Mouse (Mus musculus): ENCODE data around the gene Cyp24a1. TPM values are rescaled to one million over a fixed set of nuclear protein-coding genes. Genes with fewer than 3 reads are reported as not detected.
"Not testable (repeated sequence)": the region's sequence is repeated elsewhere in the genome, so short reads cannot be mapped to it uniquely, and the experiment has no call there.

Gene Cyp24a1
- total RNA-seq, 2 experiments from 2014 or later = not detected

DNA sequence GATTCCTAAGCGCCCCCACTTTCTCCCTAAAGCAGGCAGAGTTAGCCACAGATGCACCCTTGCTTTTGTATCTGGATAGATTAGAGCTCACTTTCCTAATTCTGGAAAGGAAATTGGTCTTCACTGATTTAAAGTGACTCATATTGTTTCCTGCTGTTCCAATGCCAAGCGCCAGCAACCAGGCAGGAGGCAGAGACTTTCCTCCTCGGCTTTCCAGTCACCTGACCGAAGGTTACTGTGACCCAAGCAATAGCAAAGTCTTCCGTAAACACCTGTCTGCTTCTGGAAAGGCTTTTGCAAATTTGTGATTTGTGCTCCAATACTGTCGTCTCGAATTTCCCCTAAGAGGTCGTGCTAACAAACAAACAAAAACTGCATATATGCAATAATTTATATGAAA lies 1.1 kb upstream of the Cyp24a1 start:
- ATAC-seq (replicated peaks; ENCODE audit: low FRiP score, low TSS enrichment, poor library complexity, severe bottlenecking) = no peak

- ATAC-seq (replicated peaks; ENCODE audit: low FRiP score, low TSS enrichment, poor library complexity, severe bottlenecking) = no peak
These were observed 603 bp downstream of the Cyp24a1 start, which contains the start of gene Pfdn4 for GRCm38 (mm10) chr2:170496154-170496930. Gene Pfdn4 (plus strand): TSS chr2:170496428.

- no peak for ATAC-seq (replicated peaks; ENCODE audit: low FRiP score, low TSS enrichment, poor library complexity, severe bottlenecking)
These were observed 1.9 kb downstream of the Cyp24a1 start for GRCm38 (mm10) chr2:170494784-170495710.

GRCm38 (mm10) chr2:170487890-170488502 lies 8.9 kb downstream of the Cyp24a1 start:
- ATAC-seq (replicated peaks; ENCODE audit: low FRiP score, low TSS enrichment, poor library complexity, severe bottlenecking) = peak; percentile 72; the same call in 1 of the 2 replicates

GRCm38 (mm10) chr2:170487202-170487601 lies 9.7 kb downstream of the Cyp24a1 start:
- ATAC-seq (replicated peaks; ENCODE audit: low FRiP score, low TSS enrichment, poor library complexity, severe bottlenecking) = no peak

DNA sequence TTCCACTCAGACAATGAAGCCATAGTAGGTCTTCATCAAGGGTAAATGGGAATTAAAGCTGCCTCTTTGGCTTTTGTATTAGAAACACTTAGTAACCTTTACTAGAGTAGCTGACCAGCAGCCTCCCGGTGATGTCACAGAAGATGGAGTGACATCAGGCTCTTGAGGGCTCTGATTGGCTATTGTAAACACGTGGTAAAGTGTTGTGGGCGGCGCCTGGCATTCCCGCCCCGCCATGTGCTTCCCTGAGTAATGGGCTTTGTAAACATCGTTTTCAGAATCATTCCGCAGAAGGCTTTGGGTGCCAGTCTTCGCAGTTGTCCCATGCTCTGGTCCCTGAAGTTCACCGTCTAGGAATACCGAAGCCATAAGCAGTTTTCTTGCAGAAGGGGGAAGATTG lies 13.0 kb downstream of the Cyp24a1 start:
- ATAC-seq (replicated peaks; ENCODE audit: low FRiP score, low TSS enrichment, poor library complexity, severe bottlenecking) = no peak

DNA sequence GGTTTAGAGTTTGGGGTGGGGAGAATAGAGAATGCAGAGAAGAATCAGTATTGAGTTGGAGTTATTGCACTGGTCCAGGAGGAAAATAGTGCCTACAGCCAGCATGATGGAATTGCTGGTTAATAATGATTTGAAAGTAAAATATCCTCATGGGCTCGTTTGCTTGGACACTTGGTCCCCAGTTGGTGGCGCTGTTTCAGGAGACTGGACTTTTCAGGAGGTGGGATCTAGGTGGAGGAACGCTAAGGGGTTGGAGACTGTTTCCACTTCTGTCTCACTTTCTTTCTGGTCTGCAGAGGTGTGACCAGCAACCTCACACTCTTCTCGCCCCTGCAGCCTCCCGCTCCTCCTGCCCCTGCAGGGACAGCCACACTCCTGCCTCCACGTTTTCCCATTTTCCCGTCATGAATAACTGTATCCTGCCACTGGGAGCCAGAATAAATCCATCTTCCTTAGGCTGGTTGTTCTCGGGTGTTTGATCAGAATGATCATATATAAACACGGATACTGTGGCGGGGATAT lies 14.9 kb downstream of the Cyp24a1 start:
- no peak for ATAC-seq (replicated peaks; ENCODE audit: low FRiP score, low TSS enrichment, poor library complexity, severe bottlenecking)

- no peak for ATAC-seq (replicated peaks; ENCODE audit: low FRiP score, low TSS enrichment, poor library complexity, severe bottlenecking)
These were observed 20.3 kb downstream of the Cyp24a1 start for GRCm38 (mm10) chr2:170476643-170477042.

DNA sequence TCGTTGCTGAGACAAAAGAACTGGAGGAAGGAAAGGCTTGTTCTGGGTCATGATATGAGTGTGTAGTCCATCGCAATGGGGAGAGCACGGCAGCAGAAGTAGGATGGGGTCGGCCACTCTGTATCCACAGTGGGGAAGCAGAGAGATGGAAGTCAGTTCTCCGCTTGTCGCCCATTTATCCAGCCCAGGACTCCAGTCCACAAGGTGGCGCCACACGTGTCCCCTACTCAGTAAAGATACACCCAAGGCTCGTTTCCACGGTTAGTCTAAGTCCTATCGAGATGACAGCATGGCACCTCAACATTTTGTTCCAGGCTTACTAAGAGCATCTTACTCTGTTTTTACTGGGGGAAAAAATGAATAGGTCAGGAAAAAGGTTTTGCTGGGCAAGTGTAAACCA lies 20.7 kb downstream of the Cyp24a1 start:
- peak; percentile 68; the same call in 1 of the 2 replicates for ATAC-seq (replicated peaks; ENCODE audit: low FRiP score, low TSS enrichment, poor library complexity, severe bottlenecking)

DNA sequence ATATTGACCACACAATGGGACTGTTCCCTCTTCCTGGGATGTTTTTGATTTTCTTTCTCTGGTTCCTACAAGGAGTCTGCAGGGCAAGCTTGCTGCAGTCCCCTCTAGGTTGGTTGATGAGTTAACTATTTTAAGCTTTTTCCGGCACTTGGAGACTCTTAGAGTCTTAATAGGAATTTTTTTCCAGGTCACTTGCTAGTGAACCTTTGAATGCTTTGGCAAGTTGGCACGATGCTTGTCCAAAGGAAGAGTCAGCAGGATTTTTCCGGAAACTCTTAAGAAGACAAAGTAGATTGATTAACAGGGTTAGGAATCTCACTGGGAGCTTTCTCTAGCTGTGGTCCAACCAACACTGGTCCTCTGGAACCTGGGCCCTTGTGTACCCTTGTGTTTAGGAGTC lies 21.8 kb downstream of the Cyp24a1 start:
- ATAC-seq (replicated peaks; ENCODE audit: low FRiP score, low TSS enrichment, poor library complexity, severe bottlenecking) = no peak

DNA sequence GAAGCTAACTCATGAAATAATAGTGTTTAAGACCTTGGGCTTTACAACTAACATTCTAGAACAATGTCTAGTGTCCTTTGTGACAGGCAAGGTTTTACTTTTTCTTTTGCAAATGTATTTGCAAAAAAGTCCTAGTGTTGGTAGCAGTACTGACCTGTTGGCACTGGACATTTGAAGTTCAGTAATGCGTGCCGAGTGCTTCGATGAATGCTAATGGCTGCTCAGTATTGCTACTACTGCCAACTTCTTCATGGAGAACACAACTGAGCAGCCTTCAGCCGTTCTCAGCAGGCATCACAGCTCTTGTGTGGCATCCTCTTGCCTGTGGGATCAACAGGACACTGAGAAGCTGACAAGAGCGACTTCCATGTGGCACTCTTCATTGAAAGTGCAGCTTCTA lies 22.8 kb downstream of the Cyp24a1 start:
- no peak for ATAC-seq (replicated peaks; ENCODE audit: low FRiP score, low TSS enrichment, poor library complexity, severe bottlenecking)

GRCm38 (mm10) chr2:170470591-170470990 lies 26.4 kb downstream of the Cyp24a1 start:
- no peak for ATAC-seq (replicated peaks; ENCODE audit: low FRiP score, low TSS enrichment, poor library complexity, severe bottlenecking)

DNA sequence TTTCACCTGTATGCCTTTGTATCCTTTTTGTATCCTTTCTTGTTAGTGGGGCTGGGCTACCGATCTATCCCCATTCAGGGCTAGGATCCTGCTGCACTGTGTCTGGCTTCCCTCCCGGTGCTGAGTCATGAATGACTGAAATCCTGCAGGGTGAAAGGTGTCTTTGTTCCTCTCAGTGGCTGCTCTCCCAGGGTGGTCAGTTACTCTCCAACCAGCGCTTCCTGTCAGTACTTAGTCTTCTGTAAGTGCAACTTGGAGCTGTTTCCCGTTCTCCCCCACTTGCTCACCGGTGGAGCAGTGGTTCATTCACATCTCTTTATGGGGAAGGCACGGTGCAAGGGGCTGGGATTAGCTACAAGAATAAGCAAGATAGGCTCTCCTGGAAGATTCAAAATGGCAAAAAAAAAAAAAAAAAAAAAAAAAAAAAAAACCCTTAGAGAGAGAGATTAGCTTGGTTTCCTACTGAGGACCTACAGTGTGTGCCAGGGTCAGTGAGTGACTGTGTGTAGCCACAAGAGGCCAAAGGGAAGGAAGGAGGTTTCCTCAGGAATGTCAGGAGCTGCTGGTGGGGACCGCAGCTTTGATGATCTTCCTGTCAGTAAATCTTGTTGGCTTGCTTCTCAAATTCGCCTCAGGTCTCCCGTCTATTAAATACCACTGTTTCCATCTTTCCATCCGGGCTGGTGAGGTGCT lies 27.2 kb downstream of the Cyp24a1 start:
- ATAC-seq (replicated peaks; ENCODE audit: low FRiP score, low TSS enrichment, poor library complexity, severe bottlenecking) = no peak

DNA sequence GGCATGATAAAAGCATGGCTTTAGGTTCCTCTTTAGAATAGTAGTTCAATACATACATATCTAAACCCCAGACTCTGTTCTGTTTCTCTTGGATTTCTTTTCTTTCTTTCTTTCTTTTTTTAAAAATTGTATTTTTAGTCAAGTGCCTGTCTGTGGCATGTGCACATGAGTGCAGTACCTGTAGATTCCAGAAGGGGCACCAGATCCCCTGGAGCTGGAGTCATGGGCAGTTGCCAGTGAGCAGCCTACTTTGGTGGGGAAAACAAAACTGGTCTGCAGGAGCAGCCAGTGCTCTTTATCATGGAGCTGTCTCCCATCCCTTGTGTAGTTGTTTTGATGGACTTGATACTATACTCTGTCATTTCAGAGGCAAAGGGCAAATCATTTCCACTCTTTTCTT lies 28.9 kb downstream of the Cyp24a1 start:
- peak; percentile 80 for ATAC-seq (replicated peaks; ENCODE audit: low FRiP score, low TSS enrichment, poor library complexity, severe bottlenecking)

DNA sequence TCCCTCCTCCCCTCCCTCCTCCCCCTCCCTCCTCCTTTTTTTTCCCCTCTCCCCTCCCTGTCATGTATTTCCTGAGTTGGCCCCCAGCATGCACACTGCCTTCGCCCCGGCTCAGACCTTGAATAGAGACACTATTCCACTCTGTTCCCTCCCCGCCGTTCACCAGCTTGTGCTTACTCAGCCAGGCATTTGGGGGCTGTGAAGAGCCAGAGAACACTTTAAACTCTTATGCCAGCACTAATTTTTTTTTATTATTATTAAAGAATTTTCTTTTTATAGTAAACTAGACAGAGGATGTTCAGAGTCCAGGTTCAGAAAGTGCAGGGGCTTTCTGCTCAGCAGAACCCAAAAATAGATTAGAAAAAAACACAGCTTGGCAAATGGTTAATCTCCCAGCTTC lies 32.1 kb downstream of the Cyp24a1 start:
- ATAC-seq (replicated peaks; ENCODE audit: low FRiP score, low TSS enrichment, poor library complexity, severe bottlenecking) = no peak

GRCm38 (mm10) chr2:170461652-170462051 lies 35.3 kb downstream of the Cyp24a1 start:
- ATAC-seq (replicated peaks; ENCODE audit: low FRiP score, low TSS enrichment, poor library complexity, severe bottlenecking) = no peak

DNA sequence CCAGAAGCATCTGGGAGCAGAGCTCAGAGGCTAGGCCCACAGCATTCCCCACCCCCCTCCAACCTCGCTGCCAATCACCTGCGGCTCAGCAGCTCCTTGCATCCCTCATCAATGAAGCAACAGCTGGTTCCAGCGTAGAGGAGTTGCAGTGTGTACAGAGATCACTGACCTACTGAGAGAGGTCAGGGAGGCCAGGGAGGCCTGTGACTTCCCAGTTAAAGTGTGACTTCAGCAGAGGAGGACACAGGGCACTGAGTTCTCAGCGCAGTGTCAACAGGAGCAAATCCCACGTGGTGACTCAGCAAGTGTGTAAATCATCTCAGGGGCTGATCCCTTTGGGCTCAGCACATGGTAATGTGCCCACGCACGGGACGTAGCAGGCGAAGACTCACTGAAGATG lies 37.1 kb downstream of the Cyp24a1 start:
- no peak for ATAC-seq (replicated peaks; ENCODE audit: low FRiP score, low TSS enrichment, poor library complexity, severe bottlenecking)

GRCm38 (mm10) chr2:170459183-170459582 lies 37.8 kb downstream of the Cyp24a1 start:
- ATAC-seq (replicated peaks; ENCODE audit: low FRiP score, low TSS enrichment, poor library complexity, severe bottlenecking) = no peak

DNA sequence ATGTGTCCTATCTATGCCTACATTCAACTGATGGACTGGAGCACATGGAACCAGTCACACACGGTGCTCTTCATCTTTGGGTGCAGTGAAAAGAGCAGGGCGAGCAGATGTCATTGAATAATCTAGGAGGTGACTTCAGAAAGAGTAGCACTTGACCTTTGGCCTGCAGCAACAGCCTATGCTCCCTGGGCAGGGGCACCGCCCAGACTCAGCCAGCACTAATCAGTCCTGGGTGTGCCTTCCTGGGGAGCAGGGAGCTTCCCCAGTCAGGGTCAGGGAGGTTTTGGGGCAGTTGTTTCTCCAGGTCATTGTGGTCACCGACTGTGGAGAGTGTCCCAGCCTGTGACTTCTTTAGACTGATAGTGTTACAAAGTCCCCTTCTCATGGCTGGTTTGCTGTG lies 43.1 kb downstream of the Cyp24a1 start:
- not testable (repeated sequence) for ATAC-seq (replicated peaks; ENCODE audit: low FRiP score, low TSS enrichment, poor library complexity, severe bottlenecking)
